Mouse (Mus musculus) cerebellum, adult (tissue): ENCODE measurements around the gene Nsl1.

Source experiments
- ATAC-seq: cut with Nextera tagmentation; 2 replicates; pipeline ENCODE4 v1.9.2; 2017; ENCODE audit warnings: mild to moderate bottlenecking, moderate library complexity, mixed read lengths; ENCODE audit not compliant: insufficient number of reproducible peaks, low FRiP score, low TSS enrichment

The Nsl1 gene

GRCm38 (mm10) chr1:191087955-191088354 is 25.1 kb downstream of the Nsl1 start:
- no peak for ATAC-seq

GRCm38 (mm10) chr1:191089355-191089754 is 26.5 kb downstream of the Nsl1 start:
- no peak for ATAC-seq

GRCm38 (mm10) chr1:191092050-191092449 is 29.2 kb downstream of the Nsl1 start:
- ATAC-seq = no peak

- no peak for ATAC-seq
These were observed 30.8 kb downstream of the Nsl1 start for GRCm38 (mm10) chr1:191093578-191093977.

- no peak for ATAC-seq
These were observed 32.2 kb downstream of the Nsl1 start for GRCm38 (mm10) chr1:191095019-191095418.

DNA sequence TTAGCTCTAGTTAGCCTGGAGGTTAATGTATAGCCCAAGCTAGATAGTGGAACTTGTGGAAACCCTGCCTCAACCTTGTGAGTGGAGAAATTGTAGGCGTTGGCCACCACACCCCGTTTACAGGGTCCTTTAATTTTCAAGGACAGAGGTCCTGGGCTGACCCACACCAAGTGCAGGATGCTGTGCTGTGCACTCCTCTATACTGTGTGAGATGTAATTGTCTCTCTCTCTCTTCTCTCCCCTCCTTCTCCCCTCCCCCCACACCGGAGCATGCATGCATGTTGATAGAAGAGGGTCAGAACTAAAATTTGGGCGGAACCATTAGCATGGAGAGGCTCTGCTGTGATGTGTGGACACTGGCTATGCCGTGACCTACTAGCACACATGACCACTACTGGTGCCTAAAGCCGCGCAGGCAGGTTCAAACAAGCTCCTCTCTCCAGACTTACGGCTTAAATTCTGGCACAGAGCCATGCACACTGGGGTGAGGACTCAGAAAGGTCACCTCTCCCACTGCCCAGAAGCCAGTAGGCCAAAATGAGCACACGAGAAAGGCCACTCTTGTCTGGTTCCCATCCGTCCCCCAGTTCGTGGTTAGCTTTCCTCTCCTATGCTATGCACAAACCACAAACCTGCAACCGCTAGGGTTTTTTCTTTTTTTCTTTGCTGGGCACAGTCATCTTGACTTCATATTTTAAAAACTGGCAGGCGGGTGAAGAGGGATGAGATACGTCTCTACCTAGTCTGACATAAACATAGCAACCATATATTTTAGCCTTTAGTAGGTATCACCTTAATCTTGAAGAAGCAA is 34.3 kb downstream of the Nsl1 start:
- no peak; the same call in 1 of the 2 replicates for ATAC-seq

DNA sequence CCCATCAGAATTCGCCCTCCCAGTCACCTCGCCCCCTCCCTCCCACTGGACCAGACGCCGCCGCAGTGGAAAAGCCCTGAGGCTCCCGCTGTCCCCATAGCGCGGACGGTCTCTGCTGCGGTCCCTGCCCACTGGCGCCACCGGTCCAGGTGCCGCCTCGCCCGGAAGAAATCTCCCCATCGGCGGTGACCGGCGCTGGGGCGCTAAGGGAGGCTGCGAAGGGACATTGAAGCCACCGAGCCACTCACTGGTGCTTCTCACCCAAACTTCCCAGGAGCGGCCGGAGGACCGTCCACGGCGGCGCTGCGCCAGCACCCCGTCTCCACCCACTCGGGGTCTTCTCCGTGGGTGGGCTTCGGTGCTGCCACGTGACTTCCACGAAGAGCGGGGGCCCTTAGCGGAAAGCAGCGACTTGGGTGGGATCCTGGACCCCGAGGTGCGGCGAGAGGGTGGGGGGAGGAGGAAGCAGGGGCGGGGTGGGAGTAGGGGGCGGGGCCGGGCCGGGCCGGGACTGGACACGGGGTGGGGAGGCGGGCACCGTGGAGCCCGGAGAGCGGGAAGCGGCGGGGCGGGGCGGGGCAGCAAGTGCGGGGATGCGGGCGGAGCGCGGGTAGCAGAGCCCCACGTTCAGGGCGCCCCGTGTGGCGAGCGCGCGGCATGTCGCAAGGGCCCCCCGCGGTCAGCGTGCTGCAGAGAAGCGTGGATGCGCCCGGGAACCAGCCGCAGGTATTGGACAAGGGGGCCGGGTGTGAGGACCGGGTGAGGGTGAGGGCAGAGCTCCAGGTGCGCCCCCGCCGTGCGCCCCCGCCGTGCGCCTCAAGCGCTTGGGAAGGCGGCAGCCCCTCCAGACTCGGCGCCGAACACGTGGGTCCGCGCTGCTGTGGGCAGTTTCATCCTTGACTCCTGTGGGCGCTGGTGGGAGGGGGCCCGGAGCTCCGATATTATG is 35.3 kb downstream of the Nsl1 start, which contains the start of gene Batf3:
Gene Batf3 (plus strand): TSS at position 46 of the 946 bp plus-strand sequence.
- ATAC-seq = no peak

DNA sequence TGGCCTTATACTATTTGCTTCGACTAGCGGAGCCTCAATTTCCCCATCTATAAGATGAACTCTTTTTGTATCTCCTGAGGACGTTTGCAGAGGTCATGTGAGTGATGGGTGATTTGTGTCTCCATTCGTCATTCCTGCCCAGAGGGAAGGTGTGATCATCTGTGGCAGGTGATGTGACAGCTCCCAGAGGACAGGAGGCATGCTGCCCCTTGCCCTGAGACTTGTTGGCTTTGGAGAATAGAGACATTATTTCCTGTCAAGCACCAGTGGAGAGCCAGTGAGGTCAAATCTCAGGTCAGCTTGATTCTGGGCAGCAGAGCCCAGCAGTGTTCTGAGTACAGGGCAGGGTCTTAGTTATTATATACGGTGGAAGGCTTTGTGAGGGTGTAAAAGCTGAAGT is 36.3 kb downstream of the Nsl1 start:
- no peak for ATAC-seq

- ATAC-seq = no peak
These were observed 37.0 kb downstream of the Nsl1 start for GRCm38 (mm10) chr1:191099772-191100291.

- no peak for ATAC-seq
These were observed 40.0 kb downstream of the Nsl1 start for GRCm38 (mm10) chr1:191102730-191103370.

GRCm38 (mm10) chr1:191105246-191105645 is 42.4 kb downstream of the Nsl1 start:
- ATAC-seq = no peak

- ATAC-seq = no peak
These were observed 44.5 kb downstream of the Nsl1 start for GRCm38 (mm10) chr1:191107306-191107705.

DNA sequence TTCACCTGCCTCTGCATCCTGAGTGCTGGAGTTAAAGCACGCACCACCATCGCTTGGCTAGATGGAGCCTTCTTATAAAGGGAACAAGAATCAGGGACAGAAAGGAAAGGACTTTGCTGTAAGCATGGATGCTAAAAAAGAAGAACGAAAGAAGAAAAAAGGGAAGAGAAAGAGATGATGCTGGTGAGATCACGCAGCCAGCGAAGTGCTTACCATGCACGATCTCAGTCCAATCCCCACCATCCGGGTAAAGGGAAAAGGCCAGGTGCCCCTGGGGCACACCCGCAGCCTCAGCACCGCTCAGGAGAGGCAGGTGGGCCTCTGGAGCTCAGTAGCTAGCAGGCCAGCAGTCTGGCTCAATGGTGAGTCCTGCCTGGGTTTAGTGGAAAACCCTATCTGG is 47.1 kb downstream of the Nsl1 start:
- no peak for ATAC-seq

DNA sequence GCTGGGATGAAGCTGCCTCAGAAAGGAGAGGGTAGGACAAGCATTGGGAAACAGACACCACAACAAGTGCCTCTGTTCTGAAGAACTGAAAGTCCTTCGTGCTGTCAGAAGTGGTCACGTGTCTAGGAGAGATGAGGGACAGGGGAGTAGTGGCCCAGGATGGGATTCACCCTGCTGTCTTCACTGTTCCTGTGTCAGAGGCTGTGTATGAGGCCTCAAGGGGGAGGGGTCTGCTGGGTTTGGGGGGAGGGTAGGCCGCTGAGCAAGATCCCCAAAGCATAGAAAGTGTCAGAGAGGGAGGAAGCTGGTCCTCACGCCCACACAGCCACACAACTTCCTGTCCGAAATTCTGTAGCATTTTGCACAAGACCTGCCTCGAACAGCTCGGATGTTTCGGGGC is 48.3 kb downstream of the Nsl1 start:
- no peak for ATAC-seq

DNA sequence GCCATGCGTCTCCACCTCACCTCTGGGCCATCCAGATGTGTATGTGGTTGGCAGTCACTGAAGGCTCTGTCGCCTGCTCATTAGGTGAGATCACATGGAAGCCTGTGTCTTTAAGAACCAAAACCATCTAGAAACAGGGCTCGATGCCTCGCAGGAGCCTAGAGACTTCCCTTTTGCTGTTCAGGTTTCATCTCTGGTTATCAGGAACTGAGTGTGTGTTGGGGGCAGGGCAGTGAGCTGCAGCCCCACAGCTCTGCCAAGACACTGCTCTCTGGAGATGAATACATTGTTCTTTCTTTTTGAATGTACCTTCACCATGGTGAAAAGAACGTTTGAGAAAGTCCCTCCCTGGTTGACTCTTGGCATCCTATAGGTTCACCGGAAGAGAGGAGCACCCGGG is 52.1 kb downstream of the Nsl1 start:
- no peak for ATAC-seq

DNA sequence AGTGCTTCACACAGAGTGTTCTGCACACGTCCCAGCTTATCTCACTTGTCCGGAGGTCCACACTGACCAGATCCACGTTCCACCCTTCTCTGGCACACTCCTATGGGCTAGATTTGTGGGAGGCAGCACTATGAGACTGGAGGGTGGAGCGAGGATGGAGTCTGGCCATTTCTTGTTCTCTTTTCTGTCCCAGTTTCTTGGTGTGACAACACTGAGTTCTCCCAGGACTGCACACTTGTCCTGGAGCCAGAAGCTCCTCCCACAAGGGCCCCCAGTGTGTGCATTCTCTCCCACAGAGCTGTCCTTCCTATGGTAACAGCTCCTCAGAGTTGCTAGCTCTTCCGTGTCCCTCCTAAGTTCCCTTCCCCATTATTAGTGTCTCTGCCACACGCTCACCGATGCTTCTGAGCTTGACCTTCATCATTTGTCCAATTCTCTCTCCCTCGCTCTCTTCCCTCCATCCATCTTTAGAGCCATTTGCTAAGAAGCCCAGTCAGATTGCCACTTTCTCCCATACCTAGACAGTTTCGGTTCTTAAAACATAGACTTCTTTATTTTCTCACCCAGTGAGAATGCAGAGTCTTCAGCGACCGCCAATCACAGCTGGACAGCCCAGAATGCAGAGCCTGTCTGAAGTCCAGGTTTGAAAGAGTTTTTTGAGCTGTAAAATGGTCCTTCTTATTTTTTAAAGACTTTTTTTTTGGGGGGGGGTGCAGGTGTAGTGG is 52.9 kb downstream of the Nsl1 start:
- no peak for ATAC-seq

DNA sequence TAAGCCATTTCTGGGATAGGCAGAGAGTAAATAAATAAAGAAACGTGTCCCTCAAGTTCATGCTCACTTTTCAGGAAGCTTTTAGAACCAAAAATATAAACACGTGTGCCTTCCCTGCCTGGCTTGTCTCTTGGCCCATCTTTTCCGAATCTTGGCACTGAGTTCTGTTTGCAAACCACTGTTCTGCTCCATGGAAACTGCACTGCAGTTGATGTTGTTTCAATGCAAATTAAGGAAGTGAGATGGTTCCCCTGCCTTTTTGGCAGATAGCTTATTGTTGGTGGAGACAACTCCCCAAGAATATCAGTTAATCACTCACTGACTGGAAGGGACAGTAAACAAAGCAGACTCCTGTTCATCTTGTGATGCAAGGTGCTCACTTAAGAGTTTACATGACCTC is 59.9 kb downstream of the Nsl1 start:
- ATAC-seq = no peak

- ATAC-seq = no peak
These were observed 60.9 kb downstream of the Nsl1 start for GRCm38 (mm10) chr1:191123696-191124095.

- ATAC-seq = no peak
These were observed 61.5 kb downstream of the Nsl1 start for GRCm38 (mm10) chr1:191124288-191124687.
